Mouse (Mus musculus): Measurements from ENCODE around the gene Foxo4. TPM values are rescaled to one million over a fixed set of nuclear protein-coding genes. Genes with fewer than 3 reads are reported as not detected.

Foxo4 gene
- total and polyA plus RNA-seq, 3 experiments, result 20.9 to 46.4 (median 25.8) TPM

DNA sequence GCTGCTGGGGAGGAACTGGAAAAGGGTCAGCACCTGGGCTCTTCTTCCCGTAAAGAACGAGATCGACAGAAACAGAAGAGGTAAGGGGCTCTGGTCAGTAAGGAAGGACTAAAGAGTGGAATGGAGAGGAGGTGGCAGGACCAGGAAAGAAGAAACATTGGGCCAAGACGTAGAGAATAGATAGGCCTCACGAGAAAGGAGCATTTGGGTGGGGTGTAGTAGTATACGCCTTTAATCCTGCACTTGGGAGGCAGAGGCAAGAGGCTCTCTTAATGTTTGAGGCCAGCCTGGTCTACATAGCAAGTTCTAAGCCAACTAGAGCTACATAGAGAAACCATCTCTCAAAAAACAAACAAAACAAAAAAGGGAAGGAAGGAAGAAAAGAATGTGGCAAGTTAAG is 34.1 kb downstream of the Foxo4 start:
- H3K4me3 ChIP-seq (ENCODE audit: low read depth, low read length), result no peak overlapping the region
- peaks cover 48% of the 10 kb centered on the region for H3K4me1 ChIP-seq (ENCODE audit: insufficient read depth, low read depth, low read length)
- ATAC-seq (ENCODE audit: extremely low read depth, insufficient number of reproducible peaks, low FRiP score, poor library complexity, severe bottlenecking) (no peak), DNase-seq (ENCODE audit: low spot score) (no peak)
- peaks cover 93% of the 10 kb centered on the region for H3K36me3 ChIP-seq (replicated peaks)
- H3K27me3 ChIP-seq (ENCODE audit: insufficient read depth, low read length), result no peaks in the 10 kb centered on the region
- H3K9me3 ChIP-seq (replicated peaks), result no peaks in the 10 kb centered on the region
- TF ChIP-seq CTCF (IDR thresholded peaks at IDR 0.05; ENCODE audit: low read depth, low read length), result no peak
- TF ChIP-seq POLR2AphosphoS5 (IDR thresholded peaks at IDR 0.05; ENCODE audit: insufficient replicate concordance, low read depth, low read length), result no peak
- TF ChIP-seq GATA1 (IDR thresholded peaks at IDR 0.05; ENCODE audit: borderline replicate concordance, low read length), result no peak
- no peak for TF ChIP-seq TAL1 (conservative IDR thresholded peaks at IDR 0.05; ENCODE audit: low read depth, low read length)
- no peak for TF ChIP-seq GATA2 (IDR thresholded peaks at IDR 0.05; ENCODE audit: borderline replicate concordance, low read depth, low read length)

DNA sequence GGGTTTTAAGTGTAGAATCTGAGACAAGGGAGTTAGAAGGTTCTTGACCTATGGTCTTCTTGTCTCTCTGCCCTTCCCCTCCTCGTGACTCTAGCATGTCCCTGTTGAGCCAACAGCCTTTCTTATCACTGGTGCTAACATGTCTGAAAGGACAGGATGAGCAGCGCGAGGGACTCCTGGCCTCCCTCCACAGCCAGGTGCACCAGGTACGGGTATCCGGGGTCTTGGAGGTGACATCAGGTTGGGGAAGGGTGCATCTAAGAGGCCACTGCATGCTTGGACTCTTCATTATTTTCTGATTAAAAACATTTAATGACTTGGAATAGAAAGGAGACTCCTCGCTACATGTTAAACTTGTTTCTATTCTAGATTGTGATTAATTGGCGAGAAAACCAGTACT is 34.7 kb downstream of the Foxo4 start:
- H3K4me3 ChIP-seq (ENCODE audit: low read depth, low read length), result no peak overlapping the region
- no peaks in the 10 kb centered on the region for H3K27me3 ChIP-seq (ENCODE audit: insufficient read depth, low read length)
- TF ChIP-seq GATA2 (IDR thresholded peaks at IDR 0.05; ENCODE audit: borderline replicate concordance, low read depth, low read length), result no peak
- TF ChIP-seq TAL1 (conservative IDR thresholded peaks at IDR 0.05; ENCODE audit: low read depth, low read length), result no peak
- TF ChIP-seq CTCF (IDR thresholded peaks at IDR 0.05; ENCODE audit: low read depth, low read length), result no peak
- TF ChIP-seq POLR2AphosphoS5 (IDR thresholded peaks at IDR 0.05; ENCODE audit: insufficient replicate concordance, low read depth, low read length), result no peak
- no peak for TF ChIP-seq GATA1 (IDR thresholded peaks at IDR 0.05; ENCODE audit: borderline replicate concordance, low read length)
- ATAC-seq (ENCODE audit: extremely low read depth, insufficient number of reproducible peaks, low FRiP score, poor library complexity, severe bottlenecking), result no peak
- H3K9me3 ChIP-seq (replicated peaks), result no peaks in the 10 kb centered on the region
- H3K4me1 ChIP-seq (ENCODE audit: insufficient read depth, low read depth, low read length), result peaks cover 48% of the 10 kb centered on the region
- DNase-seq (ENCODE audit: low spot score), result no peak
- H3K36me3 ChIP-seq (replicated peaks), result peaks cover 93% of the 10 kb centered on the region

DNA sequence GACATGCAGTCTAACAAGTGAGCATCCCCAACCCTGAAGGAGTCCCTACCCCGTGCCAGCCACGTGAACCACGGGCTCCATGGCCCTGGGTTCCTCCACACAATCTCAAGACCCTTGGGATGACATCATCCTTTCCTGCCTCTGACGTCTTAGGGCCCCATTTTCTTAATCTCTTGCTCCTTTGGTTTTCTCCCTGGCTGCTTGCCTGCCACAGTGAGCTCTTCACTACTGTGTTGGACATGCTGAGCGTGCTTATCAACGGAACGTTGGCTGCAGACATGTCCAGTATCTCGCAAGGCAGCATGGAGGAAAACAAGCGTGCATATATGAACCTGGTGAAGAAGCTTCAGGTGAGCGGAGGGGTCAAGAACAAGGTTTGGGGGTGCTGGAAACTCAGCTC is 35.8 kb downstream of the Foxo4 start:
- no peak for TF ChIP-seq GATA2 (IDR thresholded peaks at IDR 0.05; ENCODE audit: borderline replicate concordance, low read depth, low read length)
- no peak for TF ChIP-seq POLR2AphosphoS5 (IDR thresholded peaks at IDR 0.05; ENCODE audit: insufficient replicate concordance, low read depth, low read length)
- no peak for TF ChIP-seq TAL1 (conservative IDR thresholded peaks at IDR 0.05; ENCODE audit: low read depth, low read length)
- no peak for TF ChIP-seq CTCF (IDR thresholded peaks at IDR 0.05; ENCODE audit: low read depth, low read length)
- no peak for TF ChIP-seq GATA1 (IDR thresholded peaks at IDR 0.05; ENCODE audit: borderline replicate concordance, low read length)
- Histone ChIP-seq H3K4me1 (ENCODE audit: insufficient read depth, low read depth, low read length) (peaks cover 48% of the 10 kb centered on the region), H3K9me3 (replicated peaks) (no peaks in the 10 kb centered on the region), H3K4me3 (ENCODE audit: low read depth, low read length) (no peak overlapping the region), H3K36me3 (replicated peaks) (peaks cover 93% of the 10 kb centered on the region), H3K27me3 (ENCODE audit: insufficient read depth, low read length) (no peaks in the 10 kb centered on the region)
- no peak for ATAC-seq (ENCODE audit: extremely low read depth, insufficient number of reproducible peaks, low FRiP score, poor library complexity, severe bottlenecking)
- DNase-seq (ENCODE audit: low spot score), result no peak

DNA sequence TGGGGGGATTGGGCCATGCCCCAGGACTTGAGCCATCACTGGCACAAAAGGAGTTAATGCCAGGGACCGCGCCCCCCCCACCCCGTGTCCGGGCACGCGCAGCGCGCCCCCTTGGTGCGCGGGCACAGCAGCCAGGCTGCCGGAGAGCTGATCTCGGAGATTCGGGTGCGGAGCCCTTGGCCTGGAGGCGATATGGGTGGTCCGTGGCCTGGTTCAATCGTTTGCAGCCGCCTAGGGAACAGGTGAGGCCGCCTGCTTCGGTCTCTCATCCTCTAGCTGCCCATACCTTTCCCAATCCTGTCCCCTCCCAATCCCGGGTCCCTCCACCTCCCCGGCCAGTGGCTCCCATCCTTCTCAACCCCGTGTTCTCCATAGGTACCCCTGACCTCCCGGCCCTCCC is 44.7 kb downstream of the Foxo4 start, which contains the start of gene Nlgn3:
Gene Nlgn3 (plus strand): TSS at position 114 of the 400 bp plus-strand sequence.
- DNase-seq (ENCODE audit: low spot score), result no peak
- Histone ChIP-seq H3K4me3 (ENCODE audit: low read depth, low read length) (no peak within 1 kb of the TSS), H3K27me3 (ENCODE audit: insufficient read depth, low read length) (peaks cover 8% of the 10 kb centered on the region; the same call in 1 of the 2 replicates), H3K9me3 (replicated peaks) (no peaks in the 10 kb centered on the region), H3K4me1 (ENCODE audit: insufficient read depth, low read depth, low read length) (peaks cover 6% of the 10 kb centered on the region; the same call in 1 of the 2 replicates), H3K36me3 (replicated peaks) (peaks cover 40% of the 10 kb centered on the region)
- no peak for ATAC-seq (ENCODE audit: extremely low read depth, insufficient number of reproducible peaks, low FRiP score, poor library complexity, severe bottlenecking)
- no peak for TF ChIP-seq TAL1 (conservative IDR thresholded peaks at IDR 0.05; ENCODE audit: low read depth, low read length)
- no peak for TF ChIP-seq POLR2AphosphoS5 (IDR thresholded peaks at IDR 0.05; ENCODE audit: insufficient replicate concordance, low read depth, low read length)
- TF ChIP-seq GATA1 (IDR thresholded peaks at IDR 0.05; ENCODE audit: borderline replicate concordance, low read length), result no peak
- no peak for TF ChIP-seq CTCF (IDR thresholded peaks at IDR 0.05; ENCODE audit: low read depth, low read length)
- no peak for TF ChIP-seq GATA2 (IDR thresholded peaks at IDR 0.05; ENCODE audit: borderline replicate concordance, low read depth, low read length)

DNA sequence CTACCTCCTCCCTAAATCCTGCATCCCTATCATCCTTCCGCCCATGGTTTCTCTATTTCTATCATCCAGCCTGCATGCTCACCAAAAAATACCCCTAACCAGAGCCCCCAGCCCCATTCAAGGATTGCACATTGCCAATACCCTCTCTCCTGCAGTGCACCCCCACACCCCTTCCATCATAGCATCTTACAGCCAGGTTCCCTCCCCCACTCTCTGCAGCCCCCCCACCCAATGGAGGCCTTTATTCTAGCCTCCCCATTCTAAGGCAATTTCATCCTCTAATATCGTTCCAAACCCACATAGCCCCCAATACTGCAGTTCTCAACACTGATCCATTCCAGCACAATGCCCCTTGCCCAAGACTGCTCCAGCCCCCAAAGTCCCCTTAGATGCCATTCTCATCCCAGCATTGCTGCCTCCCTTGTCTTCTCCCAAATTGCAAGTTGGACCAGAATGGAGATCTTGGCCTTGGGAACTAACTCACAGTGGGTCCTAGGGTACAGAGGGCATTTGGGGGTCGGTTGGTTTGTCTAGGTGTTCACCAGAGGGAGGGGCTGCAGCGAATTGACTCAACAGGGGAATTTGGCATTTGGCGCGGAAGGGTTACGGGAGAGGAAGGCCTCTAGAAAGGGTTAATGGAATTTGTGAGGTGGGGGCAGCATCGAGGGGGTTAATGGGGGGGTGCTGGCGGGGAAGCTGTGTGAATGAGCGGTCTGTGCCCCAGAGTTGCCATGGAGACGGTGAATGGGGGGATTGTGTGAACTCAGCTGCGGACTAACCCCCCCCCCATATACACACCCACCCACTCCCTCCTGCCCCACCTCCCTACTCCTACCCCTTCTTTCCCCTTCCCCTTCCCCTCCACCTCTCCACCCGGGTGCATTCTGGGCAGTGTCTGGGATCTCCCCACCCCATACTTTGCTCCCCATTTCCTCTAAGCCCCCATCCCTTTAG is 45.4 kb downstream of the Foxo4 start:
- Histone ChIP-seq H3K9me3 (replicated peaks) (no peaks in the 10 kb centered on the region), H3K36me3 (replicated peaks) (peaks cover 33% of the 10 kb centered on the region), H3K4me1 (ENCODE audit: insufficient read depth, low read depth, low read length) (peaks cover 6% of the 10 kb centered on the region; the same call in 1 of the 2 replicates), H3K4me3 (ENCODE audit: low read depth, low read length) (no peak overlapping the region), H3K27me3 (ENCODE audit: insufficient read depth, low read length) (peaks cover 8% of the 10 kb centered on the region; the same call in 1 of the 2 replicates)
- DNase-seq (ENCODE audit: low spot score) (no peak), ATAC-seq (ENCODE audit: extremely low read depth, insufficient number of reproducible peaks, low FRiP score, poor library complexity, severe bottlenecking) (no peak)
- TF ChIP-seq GATA1 (IDR thresholded peaks at IDR 0.05; ENCODE audit: borderline replicate concordance, low read length) (no peak), POLR2AphosphoS5 (IDR thresholded peaks at IDR 0.05; ENCODE audit: insufficient replicate concordance, low read depth, low read length) (no peak), CTCF (IDR thresholded peaks at IDR 0.05; ENCODE audit: low read depth, low read length) (no peak), GATA2 (IDR thresholded peaks at IDR 0.05; ENCODE audit: borderline replicate concordance, low read depth, low read length) (no peak), TAL1 (conservative IDR thresholded peaks at IDR 0.05; ENCODE audit: low read depth, low read length) (no peak)

DNA sequence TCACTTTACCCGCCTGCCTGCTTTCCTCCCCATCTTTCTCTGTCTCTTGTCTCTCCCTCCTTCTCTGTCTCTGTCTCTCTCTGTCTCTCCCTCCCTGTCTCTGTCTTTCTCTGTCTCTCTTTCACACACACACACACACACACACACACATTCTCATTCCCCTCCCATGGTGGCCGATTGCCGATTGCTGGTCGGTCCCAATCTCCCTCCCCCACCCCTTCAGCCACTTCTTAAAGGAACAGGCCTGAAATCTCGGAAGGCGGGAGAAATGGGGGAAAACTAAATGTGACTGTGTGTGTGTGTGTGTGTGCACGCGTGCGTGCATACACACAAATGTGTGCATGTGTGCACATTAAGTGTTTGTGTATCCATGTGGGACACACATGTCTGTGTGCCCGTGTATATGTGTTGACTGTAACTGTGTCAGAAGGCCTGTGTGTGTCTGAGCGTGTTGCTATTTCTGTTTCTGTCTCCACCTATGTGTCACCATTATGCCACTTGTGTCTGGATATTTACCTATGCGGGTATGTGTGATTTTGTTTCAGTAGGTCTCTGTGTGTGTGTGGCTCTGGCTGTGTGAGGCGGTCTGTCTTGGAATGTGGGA is 46.2 kb downstream of the Foxo4 start:
- ATAC-seq (ENCODE audit: extremely low read depth, insufficient number of reproducible peaks, low FRiP score, poor library complexity, severe bottlenecking), result no peak
- Histone ChIP-seq H3K4me1 (ENCODE audit: insufficient read depth, low read depth, low read length) (peaks cover 6% of the 10 kb centered on the region; the same call in 1 of the 2 replicates), H3K4me3 (ENCODE audit: low read depth, low read length) (no peak overlapping the region), H3K27me3 (ENCODE audit: insufficient read depth, low read length) (peaks cover 8% of the 10 kb centered on the region; the same call in 1 of the 2 replicates), H3K9me3 (replicated peaks) (no peaks in the 10 kb centered on the region), H3K36me3 (replicated peaks) (peaks cover 25% of the 10 kb centered on the region)
- no peak for DNase-seq (ENCODE audit: low spot score)
- TF ChIP-seq CTCF (IDR thresholded peaks at IDR 0.05; ENCODE audit: low read depth, low read length), result no peak
- TF ChIP-seq GATA2 (IDR thresholded peaks at IDR 0.05; ENCODE audit: borderline replicate concordance, low read depth, low read length), result no peak
- TF ChIP-seq GATA1 (IDR thresholded peaks at IDR 0.05; ENCODE audit: borderline replicate concordance, low read length), result no peak
- TF ChIP-seq TAL1 (conservative IDR thresholded peaks at IDR 0.05; ENCODE audit: low read depth, low read length), result no peak
- no peak for TF ChIP-seq POLR2AphosphoS5 (IDR thresholded peaks at IDR 0.05; ENCODE audit: insufficient replicate concordance, low read depth, low read length)

Measured in G1E (cell line).